Mouse (Mus musculus) midbrain, postnatal 0 days (tissue): Measurements from ENCODE around the gene Inafm1. TPM values are rescaled to one million over a fixed set of nuclear protein-coding genes. Genes with fewer than 3 reads are reported as not detected.

Experiments
- ATAC-seq: fragments of 200-750 bp; cut with Nextera tagmentation; 2 replicates; pipeline ENCODE4 v1.8.0; 2017; ENCODE audit warnings: moderate number of reproducible peaks, mild to moderate bottlenecking, moderate TSS enrichment, moderate library complexity; ENCODE audit not compliant: low FRiP score
- DNase-seq: peaks from one replicate; pipeline ENCODE4 v3.0.0-alpha.2; 2015; ENCODE audit warnings: low spot score
- H3K27ac ChIP-seq: fragments of 300-500 bp; sonication (generic); 2 replicates; pipeline ENCODE4 v1.5.1; 2014; ENCODE audit warnings: low read depth, mild to moderate bottlenecking, low read length, mixed read lengths
- H3K27me3 ChIP-seq: fragments of 300-500 bp; sonication (generic); 2 replicates; pipeline ENCODE4 v1.6.1; 2014; ENCODE audit warnings: low read length, control low read depth, mixed read lengths; ENCODE audit not compliant: insufficient read depth
- H3K36me3 ChIP-seq: fragments of 300-500 bp; sonication (generic); 2 replicates; pipeline ENCODE4 v1.6.1; 2014; ENCODE audit warnings: low read length, control low read depth, mixed read lengths; ENCODE audit not compliant: insufficient read depth
- H3K4me1 ChIP-seq: fragments of 300-500 bp; sonication (generic); 2 replicates; pipeline ENCODE4 v1.6.1; 2014; ENCODE audit warnings: mild to moderate bottlenecking, control low read depth, antibody characterized with exemption, low read length, mixed read lengths; ENCODE audit not compliant: insufficient read depth
- H3K4me2 ChIP-seq: fragments of 300-500 bp; sonication (generic); 2 replicates; pipeline ENCODE4 v1.6.1; 2014; ENCODE audit warnings: low read depth, mild to moderate bottlenecking, low read length, mixed read lengths; ENCODE audit not compliant: poor library complexity, severe bottlenecking
- H3K4me3 ChIP-seq: fragments of 300-500 bp; sonication (generic); 2 replicates; pipeline ENCODE4 v1.5.1; 2014; ENCODE audit warnings: low read depth, mild to moderate bottlenecking, low read length, moderate library complexity
- H3K9ac ChIP-seq: fragments of 300-500 bp; sonication (generic); replicated peaks from 2 replicates; pipeline ENCODE4 v1.6.1; 2014; ENCODE audit warnings: mild to moderate bottlenecking, low read length, moderate library complexity, mixed read lengths; ENCODE audit not compliant: poor library complexity, severe bottlenecking
- H3K9me3 ChIP-seq: fragments of 300-500 bp; sonication (generic); 2 replicates; pipeline ENCODE4 v1.6.1; 2016; ENCODE audit warnings: low read length, control low read depth
- CTCF ChIP-seq: IDR thresholded peaks from 2 replicates; pipeline ENCODE4 v1.5.1; 2016; ENCODE audit warnings: antibody characterized with exemption, mild to moderate bottlenecking
- WGBS: fragments of 180-500 bp; shearing (Covaris S2); extraction: QIAGEN DNeasy Blood & Tissue Kit; methylation state at CpG from one replicate; pipeline ENCODE4 v1.1.7; 2014; 5-methylcytosine and 5-hydroxymethylcytosine counted together
- polyA plus RNA-seq: library from polyadenylated mRNA; unstranded; fragments of >200 nt; fragmentation: Nextera tagmentation; extraction: Ambion mirVana; gene quantifications from 2 replicates; pipeline ENCODE4 v1.2.1, GENCODE M21; 2015
- total RNA-seq: library from RNA; depleted of rRNA; stranded (reverse); fragments of >200 nt; gene quantifications from 2 replicates; pipeline ENCODE4 v1.2.3, GENCODE M21; 2014

Gene Inafm1
- total and polyA plus RNA-seq, 2 experiments from 2014 or later: 60.5 to 84.2 TPM

- WGBS: 2% methylated on average over 39 of the region's 41 CpGs
- Histone ChIP-seq H3K27ac (peak overlapping the region; percentile 80), H3K9me3 (no peaks in the 10 kb centered on the region), H3K27me3 (no peaks in the 10 kb centered on the region), H3K4me2 (peak overlapping the region; percentile 77), H3K36me3 (no peaks in the 10 kb centered on the region), H3K9ac (peak overlapping the region; percentile 42), H3K4me3 (peak overlapping the region; percentile 37), H3K4me1 (peaks cover 4% of the 10 kb centered on the region; the same call in 1 of the 2 replicates)
- ATAC-seq (peak; percentile 35), DNase-seq (peak; percentile 83)
- no peak for TF ChIP-seq CTCF
Measured at GRCm38 (mm10) chr7:16295321-16295900, 22.0 kb upstream of the Inafm1 start.

- Histone ChIP-seq H3K36me3 (no peaks in the 10 kb centered on the region), H3K4me3 (peak overlapping the region; percentile 37), H3K27ac (peak overlapping the region; percentile 80), H3K4me1 (peaks cover 4% of the 10 kb centered on the region; the same call in 1 of the 2 replicates), H3K9me3 (no peaks in the 10 kb centered on the region), H3K9ac (peak overlapping the region; percentile 42), H3K27me3 (no peaks in the 10 kb centered on the region), H3K4me2 (peak overlapping the region; percentile 77)
- under 1% methylated on average over 23 of the region's 23 CpGs for WGBS
- peak; percentile 93 for DNase-seq
- peak; percentile 94 for TF ChIP-seq CTCF
- peak; percentile 62 for ATAC-seq
Measured at GRCm38 (mm10) chr7:16294837-16295236, 21.4 kb upstream of the Inafm1 start.

- H3K4me1 ChIP-seq: peaks cover 4% of the 10 kb centered on the region; the same call in 1 of the 2 replicates
- no peaks in the 10 kb centered on the region for H3K36me3 ChIP-seq
- TF ChIP-seq CTCF: peak; percentile 40; the same call in 1 of the 2 replicates
- ATAC-seq (peak; percentile 38), DNase-seq (peak; percentile 64)
- no peak overlapping the region for H3K4me3 ChIP-seq
- H3K4me2 ChIP-seq: peak overlapping the region; percentile 77; the same call in 1 of the 2 replicates
- no peaks in the 10 kb centered on the region for H3K9me3 ChIP-seq
- H3K27ac ChIP-seq: no peak overlapping the region
- no peaks in the 10 kb centered on the region for H3K27me3 ChIP-seq
- no peak overlapping the region for H3K9ac ChIP-seq
- WGBS: 31% methylated on average over 4 of the region's 4 CpGs
Measured at GRCm38 (mm10) chr7:16294346-16294745, 20.9 kb upstream of the Inafm1 start.

- no peak for TF ChIP-seq CTCF
- H3K9me3 ChIP-seq: no peaks in the 10 kb centered on the region
- H3K9ac ChIP-seq: no peak overlapping the region
- ATAC-seq: no peak
- H3K27ac ChIP-seq: no peak overlapping the region
- 76% methylated on average over 1 of the region's 1 CpGs for WGBS
- DNase-seq: no peak
- no peak overlapping the region for H3K4me2 ChIP-seq
- H3K36me3 ChIP-seq: peaks cover 8% of the 10 kb centered on the region
- no peak overlapping the region for H3K4me3 ChIP-seq
- H3K4me1 ChIP-seq: 0 out of 2 replicates have a peak, but pooled peaks cover 6% of the 10 kb centered on the region
- H3K27me3 ChIP-seq: no peaks in the 10 kb centered on the region
Measured at GRCm38 (mm10) chr7:16287791-16288190, 14.4 kb upstream of the Inafm1 start.

GRCm38 (mm10) chr7:16287016-16287415 lies 13.6 kb upstream of the Inafm1 start:
- DNase-seq: no peak
- Histone ChIP-seq H3K27ac (peak overlapping the region; percentile 85), H3K4me2 (peak overlapping the region; percentile 59), H3K9ac (0 out of 2 replicates have a peak overlapping the region, but pooled peaks have one; percentile 57), H3K36me3 (peaks cover 14% of the 10 kb centered on the region), H3K27me3 (no peaks in the 10 kb centered on the region), H3K4me3 (peak overlapping the region; percentile 52), H3K9me3 (no peaks in the 10 kb centered on the region), H3K4me1 (0 out of 2 replicates have a peak, but pooled peaks cover 6% of the 10 kb centered on the region)
- no peak for ATAC-seq
- no peak for TF ChIP-seq CTCF
- 79% methylated on average over 2 of the region's 2 CpGs for WGBS
